Mouse (Mus musculus) B cell, adult (primary cell): ENCODE data around the gene Rpl39l. TPM values are rescaled to one million over a fixed set of nuclear protein-coding genes. Genes with fewer than 3 reads are reported as not detected.

Experiments used
- total RNA-seq: library from RNA; stranded (reverse); gene quantifications from 4 replicates; pipeline ENCODE4 v1.2.4, GENCODE M21; 2023; ENCODE audit not compliant: inconsistent age

Rpl39l gene
- total RNA-seq = not detected in 4 replicates

GRCm38 (mm10) chr16:10170005-10170404 is at the start of gene Rpl39l:
Gene Rpl39l, plus strand, starts transcription at chr16:10170226.

GRCm38 (mm10) chr16:10192679-10193506 is 22.9 kb downstream of the Rpl39l start, which contains the start of gene Atf7ip2:
Gene Atf7ip2, plus strand, starts transcription at chr16:10192712.

Other genes starting within 250 kb of the Rpl39l start
- gene Grin2a, start 174.7 kb upstream of the Rpl39l start, total RNA-seq = not detected in 4 replicates
- not detected in 4 replicates for gene Atf7ip2, start 22.5 kb downstream of the Rpl39l start, total RNA-seq
- 0.13 TPM in 1 of 4 replicates, not detected in the others for gene Emp2, start 143.7 kb downstream of the Rpl39l start, total RNA-seq
- not detected in 4 replicates for gene Tekt5, start 225.3 kb downstream of the Rpl39l start, total RNA-seq
- gene Nubp1, start 241.7 kb downstream of the Rpl39l start, total RNA-seq = 56.1 to 61.3 TPM (median 60.7 TPM) in 4 replicates